Mouse (Mus musculus) CH12.LX (cell line): Measurements from ENCODE around the gene D8Ertd738e. TPM values are rescaled to one million over a fixed set of nuclear protein-coding genes. Genes with fewer than 3 reads are reported as not detected.

Source experiments
- DNase-seq: peaks from one replicate; pipeline ENCODE4 v3.0.0-alpha.2; 2013; ENCODE audit errors: extremely low read depth
- H3K27ac ChIP-seq: 2 replicates; pipeline ENCODE4 v1.5.1; 2012; ENCODE audit warnings: low read depth, mild to moderate bottlenecking, control low read depth, moderate library complexity; ENCODE audit not compliant: insufficient read depth
- H3K27me3 ChIP-seq: replicated peaks from 2 replicates; pipeline ENCODE3; 2012; ENCODE audit warnings: inconsistent platforms
- H3K36me3 ChIP-seq, 2 experiments: replicated peaks in 1 of 2; 2 replicates each; pipeline versions ENCODE3 to v1.6.1; 2012; ENCODE audit warnings: inconsistent platforms in 1 of 2, low read length in 1 of 2, mild to moderate bottlenecking in 1 of 2, mixed read lengths in 1 of 2, moderate library complexity in 1 of 2; ENCODE audit not compliant: control insufficient read depth in 1 of 2, insufficient read depth in 1 of 2
- H3K4me1 ChIP-seq, 2 experiments: 2 replicates each; pipeline ENCODE4 v1.6.1; 2012; ENCODE audit warnings: inconsistent platforms in 1 of 2, moderate library complexity in 1 of 2; ENCODE audit not compliant: insufficient read depth in 2 of 2, control insufficient read depth in 1 of 2
- H3K4me2 ChIP-seq: 2 replicates; pipeline ENCODE4 v1.6.1; 2012; ENCODE audit warnings: low read depth, mild to moderate bottlenecking, control low read depth; ENCODE audit not compliant: poor library complexity, insufficient read depth, severe bottlenecking
- H3K4me3 ChIP-seq, 3 experiments: fragments of 150-350 bp in 1 of 3; sonication (generic) in 1 of 3; replicated peaks in 1 of 3; 2 replicates each; pipeline versions ENCODE3 to v1.5.1; 2011 to 2012; ENCODE audit warnings: low read depth in 2 of 3, low read length in 2 of 3, mild to moderate bottlenecking in 2 of 3, moderate library complexity in 2 of 3, control low read depth in 1 of 3, improper control_type of control experiment in 1 of 3, inconsistent platforms in 1 of 3, mixed read lengths in 1 of 3; ENCODE audit not compliant: poor library complexity in 1 of 3
- H3K79me2 ChIP-seq: replicated peaks from 2 replicates; pipeline ENCODE4 v1.6.1; 2012; ENCODE audit warnings: mild to moderate bottlenecking, moderate library complexity; ENCODE audit not compliant: control insufficient read depth, poor library complexity, insufficient read depth, severe bottlenecking; ENCODE audit errors: extremely low read depth
- H3K9ac ChIP-seq: 2 replicates; pipeline ENCODE4 v1.6.1; 2012; ENCODE audit warnings: low read depth, mild to moderate bottlenecking, control low read depth, moderate library complexity; ENCODE audit not compliant: insufficient read depth
- H3K9me3 ChIP-seq: replicated peaks from 2 replicates; pipeline ENCODE3; 2012; ENCODE audit warnings: low read length, inconsistent platforms, mixed read lengths
- BHLHE40 ChIP-seq: IDR thresholded peaks from 2 replicates; pipeline ENCODE4 v1.6.1; 2011; ENCODE audit warnings: mild to moderate bottlenecking, low read depth, low read length, improper control_type of control experiment
- CHD2 ChIP-seq: IDR thresholded peaks from 2 replicates; pipeline ENCODE4 v1.6.1; 2011; ENCODE audit warnings: low read length, improper control_type of control experiment
- E2F4 ChIP-seq: IDR thresholded peaks from 2 replicates; pipeline ENCODE4 v1.6.1; 2011; ENCODE audit warnings: low read depth, low read length, improper control_type of control experiment; ENCODE audit not compliant: insufficient replicate concordance
- MAX ChIP-seq: IDR thresholded peaks from 2 replicates; pipeline ENCODE4 v1.6.1; 2011; ENCODE audit warnings: low read length, improper control_type of control experiment
- MAZ ChIP-seq: IDR thresholded peaks from 2 replicates; pipeline ENCODE4 v1.6.1; 2012; ENCODE audit warnings: low read depth, mild to moderate bottlenecking, inconsistent platforms, low read length, improper control_type of control experiment, moderate library complexity
- MEF2A ChIP-seq: IDR thresholded peaks from 2 replicates; pipeline ENCODE4 v1.6.1; 2014; ENCODE audit warnings: low read depth, mild to moderate bottlenecking, inconsistent platforms, low read length, improper control_type of control experiment, borderline replicate concordance
- MYC ChIP-seq: IDR thresholded peaks from 2 replicates; pipeline ENCODE4 v1.6.1; 2011; ENCODE audit warnings: low read depth, mild to moderate bottlenecking, improper control_type of control experiment, low read length
- NELFE ChIP-seq: IDR thresholded peaks from 2 replicates; pipeline ENCODE4 v1.6.1; 2011; ENCODE audit warnings: low read depth, low read length, improper control_type of control experiment
- NRF1 ChIP-seq: IDR thresholded peaks from 2 replicates; pipeline ENCODE4 v1.6.1; 2014; ENCODE audit warnings: low read depth, mild to moderate bottlenecking, inconsistent platforms, low read length, improper control_type of control experiment, moderate library complexity
- PAX5 ChIP-seq: IDR thresholded peaks from 2 replicates; pipeline ENCODE4 v1.6.1; 2012; ENCODE audit warnings: low read length, inconsistent platforms, mixed read lengths
- POLR2A ChIP-seq: IDR thresholded peaks from 2 replicates; pipeline ENCODE4 v1.6.1; 2011; ENCODE audit warnings: low read depth, mild to moderate bottlenecking, improper control_type of control experiment, low read length
- SIN3A ChIP-seq: IDR thresholded peaks from 2 replicates; pipeline ENCODE4 v1.6.1; 2012; ENCODE audit warnings: low read length, improper control_type of control experiment, inconsistent platforms
- TBP ChIP-seq: conservative IDR thresholded peaks from 2 replicates; pipeline ENCODE4 v1.6.1; 2011; ENCODE audit warnings: low read depth, low read length, improper control_type of control experiment
- UBTF ChIP-seq: IDR thresholded peaks from 2 replicates; pipeline ENCODE4 v1.6.1; 2012; ENCODE audit warnings: low read depth, mild to moderate bottlenecking, inconsistent platforms, low read length, improper control_type of control experiment, moderate library complexity
- USF1 ChIP-seq: IDR thresholded peaks from 2 replicates; pipeline ENCODE4 v1.6.1; 2014; ENCODE audit warnings: low read depth, mild to moderate bottlenecking, inconsistent platforms, low read length, improper control_type of control experiment
- USF2 ChIP-seq: conservative IDR thresholded peaks from 2 replicates; pipeline ENCODE4 v1.6.1; 2011; ENCODE audit warnings: low read depth, low read length, improper control_type of control experiment
- ZKSCAN1 ChIP-seq: IDR thresholded peaks from 2 replicates; pipeline ENCODE4 v1.6.1; 2012; ENCODE audit warnings: low read depth, inconsistent platforms, low read length, improper control_type of control experiment, borderline replicate concordance
- ZMIZ1 ChIP-seq: IDR thresholded peaks from 2 replicates; pipeline ENCODE4 v1.6.1; 2012; ENCODE audit warnings: low read depth, mild to moderate bottlenecking, inconsistent platforms, low read length, improper control_type of control experiment
- ZNF384 ChIP-seq: IDR thresholded peaks from 2 replicates; pipeline ENCODE4 v1.6.1; 2012; ENCODE audit warnings: low read depth, low read length, improper control_type of control experiment, inconsistent platforms
- dilution Hi-C: fragments of 300-500 bp; cut with MboI; formaldehyde crosslinking; loops from 2 replicates; pipeline ENCODE4 v1.14.3; 2020; ENCODE audit warnings: low sequenced_read_pairs; ENCODE audit not compliant: extremely low pct_unique_long_range_greater_than_20kb, extremely low pct_ligation_motif_present
- in situ Hi-C: fragments of 300-500 bp; cut with MboI; formaldehyde crosslinking; loops from 3 replicates; pipeline ENCODE4 v1.14.3; 2019; ENCODE audit warnings: low sequenced_read_pairs, low pct_ligation_motif_present, low pct_unique_long_range_greater_than_20kb, mixed read lengths
- polyA plus RNA-seq: library from polyadenylated mRNA; unstranded; fragments of >175 nt; gene quantifications from 2 replicates; pipeline ENCODE4 v1.2.1, GENCODE M21; 2012; ENCODE audit warnings: low read depth; ENCODE audit not compliant: insufficient read length
- total RNA-seq, 2 experiments: library from RNA; depleted of rRNA; stranded (reverse); fragments of 300-350 nt in 1 of 2; fragments of >200 nt in 1 of 2; gene quantifications; 2 replicates each; pipeline ENCODE4 v1.2.3; 2012 to 2014

The D8Ertd738e gene
- total and polyA plus RNA-seq, 3 experiments: 213 to 225 (median 217) TPM

- TF ChIP-seq BHLHE40 (peak; percentile 96), CHD2 (no peak), MYC (peak; percentile 45; the same call in 1 of the 2 replicates), UBTF (no peak), ZKSCAN1 (no peak), MAX (peak; percentile 62; the same call in 1 of the 2 replicates), SIN3A (peak; percentile 32; the same call in 1 of the 2 replicates), E2F4 (no peak), USF2 (no peak), PAX5 (no peak)
These were observed 47.8 kb downstream of the D8Ertd738e start (continued) for GRCm38 (mm10) chr8:84201545-84202245.

GRCm38 (mm10) chr8:84200652-84201544, 48.6 kb downstream of the D8Ertd738e start:
- no peaks in the 10 kb centered on the region for H3K27me3 ChIP-seq
- TF ChIP-seq BHLHE40 (peak; percentile 44; the same call in 1 of the 2 replicates), CHD2 (peak; percentile 48; the same call in 1 of the 2 replicates), ZMIZ1 (peak; percentile 67), TBP (0 out of 2 replicates have a peak, but pooled peaks have one; percentile 47), MEF2A (no peak), NRF1 (0 out of 2 replicates have a peak, but pooled peaks have one; percentile 35), USF1 (peak; percentile 62), ZNF384 (no peak), POLR2A (peak; percentile 70), MAZ (peak; percentile 10; the same call in 1 of the 2 replicates), SIN3A (no peak; the same call in 1 of the 2 replicates), NELFE (peak; percentile 67)
- DNase-seq: no peak
- H3K4me2 ChIP-seq: peak overlapping the region; percentile 84
- dilution Hi-C loops (no loop called here), in situ Hi-C loops (loop anchor here (25.0 kb wide), 1 partner anchor 161 kb away; no protein-coding TSS in a partner anchor)
- no peaks in the 10 kb centered on the region for H3K9me3 ChIP-seq
- peaks cover 22% of the 10 kb centered on the region for H3K79me2 ChIP-seq
- peak overlapping the region; percentile 62 for H3K27ac ChIP-seq
- peaks cover 4 to 15% of the 10 kb centered on the region in 2 experiments for H3K36me3 ChIP-seq
- H3K4me3 ChIP-seq: peak overlapping the region; percentile 71 to 96 (median 82)
- H3K4me1 ChIP-seq: peaks cover 18 to 52% of the 10 kb centered on the region in 2 experiments
- H3K9ac ChIP-seq: peak overlapping the region; percentile 93
